Mouse (Mus musculus) olfactory bulb, adult 2 months (tissue): ENCODE data around the gene Flii. TPM values are rescaled to one million over a fixed set of nuclear protein-coding genes. Genes with fewer than 3 reads are reported as not detected.

Source experiments
- H3K27ac ChIP-seq: fragments of 200-500 bp; 2 replicates; pipeline ENCODE4 v1.5.1; 2012; ENCODE audit warnings: low read depth, low read length; ENCODE audit not compliant: insufficient read depth
- H3K4me1 ChIP-seq: fragments of 200-500 bp; 2 replicates; pipeline ENCODE4 v1.6.1; 2012; ENCODE audit warnings: low read length; ENCODE audit not compliant: control insufficient read depth, insufficient read depth
- H3K4me3 ChIP-seq: fragments of 200-500 bp; 2 replicates; pipeline ENCODE4 v1.5.1; 2012; ENCODE audit warnings: mild to moderate bottlenecking, low read depth, low read length, moderate library complexity; ENCODE audit not compliant: insufficient read depth
- CTCF ChIP-seq: fragments of 200-500 bp; IDR thresholded peaks from 2 replicates; pipeline ENCODE4 v1.5.1; 2012; ENCODE audit warnings: low read depth, mild to moderate bottlenecking, low read length, moderate library complexity; ENCODE audit not compliant: insufficient read depth
- POLR2A ChIP-seq: fragments of 200-500 bp; IDR thresholded peaks from 2 replicates; pipeline ENCODE4 v1.6.1; 2012; ENCODE audit warnings: mild to moderate bottlenecking, low read depth, low read length, moderate library complexity; ENCODE audit not compliant: insufficient read depth
- WGBS: fragments of 180-500 bp; shearing (Covaris S2); methylation state at CpG from one replicate; pipeline ENCODE4 v1.1.7; 2018; 5-methylcytosine and 5-hydroxymethylcytosine counted together
- polyA plus RNA-seq: library from polyadenylated mRNA; stranded (reverse); fragments of >200 nt; gene quantifications from 2 replicates; pipeline ENCODE4 v1.2.4, GENCODE M21; 2012; ENCODE audit warnings: low replicate concordance; ENCODE audit not compliant: missing spikeins, insufficient read depth, insufficient read length

Gene Flii
- polyA plus RNA-seq, 1 experiment = not detected

DNA sequence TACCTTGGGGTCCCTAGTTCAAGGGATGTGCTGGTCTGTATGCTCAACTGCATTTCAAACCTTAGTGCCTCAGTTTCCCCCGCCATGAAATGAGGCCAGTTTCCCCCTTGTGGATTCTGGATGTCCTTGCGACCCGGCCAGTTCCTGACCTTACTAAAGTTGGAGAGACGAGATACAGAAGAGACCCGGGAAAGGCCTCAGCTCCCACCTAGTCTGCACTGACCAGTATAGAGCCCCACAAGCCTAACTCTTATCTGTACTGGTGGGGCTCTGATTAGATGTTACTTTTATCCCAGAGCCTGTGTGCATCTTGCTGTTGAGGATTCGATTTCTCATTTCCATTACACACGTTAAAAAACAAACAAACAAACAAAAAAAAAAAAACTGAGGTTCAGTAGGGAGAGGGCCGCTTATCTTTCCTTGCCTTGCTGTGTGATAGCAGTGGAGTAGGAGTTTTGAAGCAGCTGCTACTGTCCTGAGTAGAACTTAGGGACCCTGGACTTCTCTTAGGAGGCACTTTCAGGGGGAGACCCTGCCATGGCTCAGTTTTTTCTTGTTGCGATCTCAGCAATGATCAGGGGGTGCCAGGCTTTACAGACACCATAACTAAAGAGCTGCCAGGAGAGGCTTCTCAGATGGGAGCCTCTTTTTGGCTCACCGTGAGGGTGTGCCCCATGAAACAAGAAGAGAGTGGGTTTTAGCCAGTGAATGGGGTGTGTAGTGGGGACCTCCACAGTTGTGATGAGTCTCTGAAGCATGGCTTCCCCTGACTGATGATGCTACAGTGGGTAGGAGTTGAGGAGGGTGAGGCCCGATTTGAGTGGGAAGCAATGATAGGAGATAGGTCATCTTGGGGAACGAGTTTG is 26.5 kb downstream of the Flii start:
- Histone ChIP-seq H3K27ac (no peak overlapping the region), H3K4me3 (peak overlapping the region; percentile 94), H3K4me1 (peaks cover 51% of the 10 kb centered on the region)
- TF ChIP-seq CTCF (no peak), POLR2A (no peak)
- WGBS = 12% methylated on average over 12 of the region's 12 CpGs

DNA sequence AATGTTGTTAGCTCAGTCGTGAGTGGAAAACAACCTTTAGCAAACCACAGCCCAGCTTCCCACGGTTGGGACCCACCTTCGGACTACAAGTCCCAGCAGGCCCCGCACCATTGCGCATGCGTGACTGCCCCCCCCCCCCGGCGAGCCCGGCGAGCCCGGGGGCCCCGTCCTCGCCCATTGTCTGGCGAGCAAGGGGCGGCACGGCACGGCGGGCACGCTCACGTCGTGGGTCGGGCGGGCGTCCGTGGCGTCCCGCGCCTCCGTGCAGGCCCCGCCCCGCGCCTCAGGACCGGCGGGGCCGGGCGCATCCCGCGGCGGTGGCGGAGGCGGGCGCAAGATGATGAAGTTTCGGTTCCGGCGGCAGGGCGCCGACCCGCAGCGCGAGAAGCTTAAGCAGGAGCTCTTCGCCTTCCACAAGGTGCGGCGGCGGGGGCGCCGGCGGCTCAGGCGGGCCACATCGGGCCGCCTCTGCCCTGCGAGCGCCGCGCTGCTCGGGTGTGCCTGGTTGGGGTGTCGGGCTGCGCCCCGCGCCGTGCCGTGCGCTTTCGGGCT is 27.5 kb downstream of the Flii start, which contains the start of gene Llgl1:
TSS of gene Llgl1 (plus strand) at position 200 of the 552 bp plus-strand sequence.
- H3K27ac ChIP-seq = peak within 1 kb of the TSS; percentile 59
- WGBS = under 1% methylated on average over 69 of the region's 73 CpGs
- peaks cover 42% of the 10 kb centered on the region for H3K4me1 ChIP-seq
- peak within 1 kb of the TSS; percentile 94 for H3K4me3 ChIP-seq
- TF ChIP-seq CTCF (no peak), POLR2A (peak; percentile 77)

DNA sequence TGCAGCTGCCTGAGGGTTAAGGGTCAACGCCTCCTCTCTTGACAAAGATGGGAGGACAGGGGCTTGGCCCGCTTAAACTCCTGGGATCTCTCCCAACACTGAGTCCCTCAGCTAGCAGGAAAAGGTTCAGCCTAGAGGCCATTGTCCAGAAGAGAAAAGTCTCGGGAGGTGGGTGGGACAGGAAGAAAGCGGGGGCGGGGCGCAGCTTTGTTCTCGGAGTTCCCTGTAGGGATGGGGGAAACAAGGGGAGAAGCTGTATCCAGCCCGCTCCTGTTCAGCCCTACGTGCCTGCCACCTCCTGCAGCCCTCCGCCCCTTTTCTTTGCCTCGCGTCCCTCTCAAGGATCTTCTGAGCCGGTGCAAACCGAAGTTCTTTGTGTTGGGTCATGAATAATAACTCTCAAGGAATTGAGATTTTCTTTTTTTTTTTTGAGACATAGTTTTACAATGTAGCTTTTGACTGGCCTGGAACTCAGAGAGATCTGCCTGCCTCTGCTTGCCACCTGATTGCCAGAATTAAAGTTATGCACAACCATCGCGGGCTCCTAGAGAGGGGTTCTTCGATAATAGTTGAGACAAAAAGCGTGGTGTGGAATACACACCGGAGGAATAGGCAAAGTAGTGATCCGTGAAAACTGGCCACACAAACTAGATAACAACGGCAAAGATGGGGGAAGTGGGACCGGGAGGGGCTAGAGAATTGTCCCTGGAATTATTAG is 28.1 kb downstream of the Flii start:
- H3K27ac ChIP-seq = peak overlapping the region; percentile 54
- peaks cover 36% of the 10 kb centered on the region for H3K4me1 ChIP-seq
- TF ChIP-seq CTCF (no peak), POLR2A (no peak)
- peak overlapping the region; percentile 94 for H3K4me3 ChIP-seq
- 1% methylated on average over 22 of the region's 22 CpGs for WGBS

DNA sequence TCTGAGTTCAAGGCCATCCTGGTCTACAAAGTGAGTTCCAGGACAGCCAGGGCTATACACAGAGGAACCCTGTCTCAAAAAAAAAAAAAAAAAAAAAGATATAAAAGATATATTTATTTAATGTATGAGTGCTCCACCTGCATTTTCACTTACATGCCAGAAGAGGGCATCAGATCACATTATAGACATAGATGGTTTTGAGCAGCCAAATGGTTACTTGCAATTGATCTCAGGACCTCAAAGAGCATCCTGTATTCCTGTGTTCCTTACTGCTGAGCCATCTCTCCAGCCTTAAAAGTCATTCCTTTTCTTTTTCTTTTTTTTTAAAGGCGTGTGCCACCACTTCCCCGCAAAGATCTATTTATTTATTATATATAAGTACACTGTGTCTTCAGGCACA is 29.5 kb downstream of the Flii start:
- no peak for TF ChIP-seq CTCF
- TF ChIP-seq POLR2A = no peak

DNA sequence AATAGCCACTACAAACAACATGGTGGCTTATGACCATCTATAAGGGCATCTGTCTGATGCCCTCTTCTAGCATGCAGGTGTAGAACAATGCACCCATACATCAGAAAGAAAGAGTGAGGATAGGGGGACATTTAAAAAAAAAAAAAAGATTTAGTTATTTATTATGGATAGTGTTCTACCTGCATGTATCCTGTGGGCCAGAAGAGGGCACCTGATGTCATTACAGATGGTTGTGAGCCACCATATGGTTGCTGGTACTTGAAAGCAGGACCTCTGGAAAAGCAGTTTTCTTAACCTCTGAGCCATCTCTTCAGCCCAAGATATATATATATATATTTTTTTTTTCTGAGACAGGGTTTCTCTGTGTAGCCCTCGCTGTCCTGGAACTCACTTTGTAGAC is 30.9 kb downstream of the Flii start:
- Histone ChIP-seq H3K4me1 (peaks cover 14% of the 10 kb centered on the region), H3K27ac (no peak overlapping the region), H3K4me3 (no peak overlapping the region)
- no peak for TF ChIP-seq POLR2A
- TF ChIP-seq CTCF = no peak
- 67% methylated on average over 1 of the region's 1 CpGs for WGBS

More for the DNA sequence above, 29.5 kb downstream of the Flii start:
- Histone ChIP-seq H3K27ac (no peak overlapping the region), H3K4me1 (peaks cover 23% of the 10 kb centered on the region), H3K4me3 (no peak overlapping the region)
- WGBS = 59% methylated on average over 2 of the region's 2 CpGs

Other genes starting within 250 kb of the Flii start
- not detected in 2 replicates for gene Alkbh5, start 190.9 kb downstream of the Flii start, polyA plus RNA-seq
- not detected in 2 replicates for gene Llgl1, start 27.5 kb downstream of the Flii start, polyA plus RNA-seq
- gene Mief2, start 1.1 kb upstream of the Flii start, polyA plus RNA-seq = not detected in 2 replicates
- not detected in 2 replicates for gene Top3a, start 50.1 kb upstream of the Flii start, polyA plus RNA-seq
- gene Smcr8, start 50.3 kb upstream of the Flii start, polyA plus RNA-seq = not detected in 2 replicates
- not detected in 2 replicates for gene Shmt1, start 84.5 kb upstream of the Flii start, polyA plus RNA-seq
- gene Dhrs7b, start 103.4 kb upstream of the Flii start, polyA plus RNA-seq = not detected in 2 replicates
- not detected in 2 replicates for gene Tmem11, start 152.0 kb upstream of the Flii start, polyA plus RNA-seq
- not detected in 2 replicates for gene Natd1, start 187.5 kb upstream of the Flii start, polyA plus RNA-seq
- not detected in 2 replicates for gene Map2k3, start 204.8 kb upstream of the Flii start, polyA plus RNA-seq